Mouse (Mus musculus) spleen, postnatal 10 days (tissue): ENCODE results near the gene Mgarp.
"Not testable (repeated sequence)": the region's sequence is repeated elsewhere in the genome, so short reads cannot be mapped to it uniquely, and the experiment has no call there.

Source experiments
- DNase-seq, 2 experiments: peaks; one replicate each; pipeline ENCODE4 v3.0.0; 2021 to 2022; ENCODE audit warnings: low spot score in 2 of 2

The Mgarp gene

GRCm38 (mm10) chr3:51396219-51397068, at the start of gene Mgarp:
Gene Mgarp (minus strand): TSS chr3:51396738.
- peak; percentile 41 to 67 for DNase-seq

GRCm38 (mm10) chr3:51434871-51435595, 38.5 kb upstream of the Mgarp start:
- peak in 1 of 2 experiments; percentile 21 for DNase-seq

- DNase-seq = not testable (repeated sequence)
Observed at GRCm38 (mm10) chr3:51434364-51434763, 37.8 kb upstream of the Mgarp start.

DNA sequence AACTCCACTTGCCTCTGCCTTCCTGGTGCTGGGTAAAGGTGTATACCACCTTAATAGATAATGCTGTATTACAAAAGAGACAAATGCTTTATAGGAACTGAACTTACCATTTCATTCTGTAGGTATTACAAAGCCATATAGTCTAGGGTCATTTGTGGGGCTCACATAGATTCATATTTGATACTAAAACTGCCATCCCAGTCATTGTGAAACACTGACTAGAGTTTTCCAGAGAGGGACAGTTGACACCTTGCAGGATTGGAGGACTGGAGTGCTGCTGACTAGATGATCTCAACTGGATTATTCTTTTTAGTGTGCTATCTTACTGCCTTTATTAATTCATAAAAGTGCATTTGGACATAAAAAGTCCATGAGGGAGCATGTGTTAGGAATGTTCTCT, 28.9 kb upstream of the Mgarp start:
- no peak for DNase-seq

DNA sequence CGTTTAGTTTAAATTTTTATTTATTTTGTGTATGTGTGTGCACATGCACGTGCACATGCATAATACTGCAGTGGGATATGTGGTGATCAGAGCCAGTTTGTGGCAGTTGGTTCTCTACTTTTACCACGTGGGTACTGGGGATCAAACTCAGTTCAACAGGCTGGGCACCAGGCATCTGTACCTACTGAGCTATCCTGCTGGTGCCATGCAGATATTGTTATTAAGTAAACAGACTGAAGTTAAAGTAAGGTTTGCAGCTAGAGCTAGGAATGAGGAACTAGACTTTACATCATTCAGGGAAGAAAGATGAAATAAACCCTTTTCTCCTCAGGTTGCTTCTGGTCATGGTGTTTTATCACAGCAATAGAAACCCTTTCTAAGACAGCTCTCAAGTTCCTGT, 25.4 kb upstream of the Mgarp start:
- no peak for DNase-seq

DNA sequence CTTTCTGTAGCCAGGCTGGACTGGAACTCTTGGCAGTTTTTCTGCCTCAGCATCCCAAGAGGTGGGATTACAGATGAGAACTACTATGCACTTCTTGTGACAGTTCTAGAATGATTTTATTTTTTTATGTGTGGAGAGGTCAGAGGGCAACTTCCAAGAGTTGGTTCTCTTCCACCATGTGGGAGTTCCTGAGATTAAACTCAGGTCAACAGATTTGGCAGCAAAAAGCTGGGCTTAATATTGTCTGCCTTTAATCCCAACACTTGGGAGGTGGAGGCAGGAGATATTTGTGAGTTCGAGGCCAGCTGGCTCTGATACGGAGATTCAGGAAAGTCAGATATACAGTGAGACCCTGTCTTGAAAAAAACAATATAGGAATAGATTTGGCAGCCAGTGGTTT, 21.4 kb upstream of the Mgarp start:
- DNase-seq = no peak

DNA sequence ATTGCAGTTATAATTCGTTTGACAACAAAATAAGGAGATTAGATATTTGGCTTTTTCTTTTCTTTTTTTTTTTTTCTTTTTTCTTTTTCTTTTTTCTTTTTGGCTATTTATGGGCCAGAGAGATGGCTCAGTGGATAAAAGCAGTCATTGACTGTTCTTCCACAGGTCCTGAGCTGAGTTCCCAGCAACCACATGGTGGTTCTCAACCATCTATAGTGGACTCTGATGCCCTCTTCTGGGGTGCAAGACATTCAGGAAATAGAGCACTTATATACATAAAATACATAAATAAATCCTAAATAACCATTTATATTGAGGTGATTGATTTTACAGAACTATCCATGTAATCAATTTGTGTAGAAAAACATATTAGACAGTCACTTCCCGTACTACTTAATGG, 20.9 kb upstream of the Mgarp start:
- DNase-seq = no peak

DNA sequence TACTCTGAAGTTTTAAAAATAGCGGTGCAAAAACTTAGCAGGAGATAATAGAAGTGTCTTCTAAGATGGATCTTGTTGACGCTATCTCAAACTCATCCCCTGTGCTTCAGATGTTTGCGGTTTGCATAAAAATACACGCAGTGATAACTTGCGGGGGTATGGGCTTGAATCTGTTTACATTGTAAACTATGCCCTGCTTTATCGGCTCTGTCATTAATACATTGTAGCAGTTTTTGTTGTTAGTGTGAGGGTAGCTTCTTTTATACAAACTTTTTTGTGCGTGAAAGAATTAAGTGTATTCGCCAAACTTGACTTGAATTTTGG, 20.6 kb upstream of the Mgarp start:
- DNase-seq = no peak

DNA sequence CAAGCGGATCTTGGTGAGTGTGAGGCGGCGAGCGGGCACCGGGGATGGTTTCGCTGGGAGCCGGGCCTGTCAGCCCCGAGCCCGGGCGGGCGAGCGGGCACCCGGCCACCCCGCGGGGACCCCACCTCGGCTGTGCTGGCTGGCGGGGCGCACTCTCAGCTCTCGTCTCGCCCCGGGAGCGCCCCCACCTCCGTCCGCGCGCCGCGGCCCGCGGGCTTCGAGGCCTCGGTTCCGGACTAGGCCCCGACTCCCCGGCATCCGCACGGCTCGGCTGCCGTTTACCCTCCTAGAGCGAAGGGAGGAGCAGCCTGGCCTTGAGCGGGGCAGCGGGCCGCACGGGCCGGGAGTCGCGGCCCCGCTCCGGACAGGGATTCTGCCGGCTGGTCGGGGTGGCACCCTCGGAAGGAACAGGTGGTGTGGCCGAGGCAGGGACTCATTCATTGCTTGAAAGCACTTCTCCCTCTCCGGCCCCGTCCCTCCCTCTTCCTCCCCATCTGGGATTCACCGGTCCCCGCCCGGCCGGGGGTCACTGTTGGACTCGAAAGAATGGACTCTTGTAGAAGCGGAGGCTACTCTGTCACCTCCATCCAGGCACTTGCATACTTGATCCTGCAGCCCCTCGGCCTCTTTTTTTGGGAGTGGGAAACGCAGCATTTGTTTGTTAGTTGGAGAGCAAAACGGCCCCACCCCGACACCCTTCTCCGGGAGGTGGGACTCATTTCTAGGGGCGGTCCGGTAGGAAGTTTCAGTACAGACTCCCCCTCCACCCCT, 20.0 kb upstream of the Mgarp start:
- peak; percentile 65 to 66 for DNase-seq

DNA sequence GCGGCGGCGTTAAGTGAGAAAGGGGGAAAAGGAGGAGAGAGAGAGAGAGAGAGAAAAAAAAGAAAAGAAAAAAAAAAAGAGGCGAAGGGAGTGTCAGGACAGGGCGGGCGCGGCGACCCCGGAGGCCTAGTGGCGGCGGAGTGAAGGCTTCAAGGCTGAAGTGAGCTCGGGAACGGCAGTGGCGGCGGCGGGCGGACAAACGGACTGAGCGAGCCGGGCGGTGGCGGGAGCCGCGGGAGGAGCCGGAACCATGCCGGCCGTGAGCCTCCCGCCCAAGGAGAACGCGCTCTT, 19.5 kb upstream of the Mgarp start:
- no peak for DNase-seq

GRCm38 (mm10) chr3:51415098-51416072, 18.8 kb upstream of the Mgarp start, which contains the start of gene Naa15:
Gene Naa15 (plus strand): TSS chr3:51415148.
- DNase-seq = peak; percentile 89 to 97

DNA sequence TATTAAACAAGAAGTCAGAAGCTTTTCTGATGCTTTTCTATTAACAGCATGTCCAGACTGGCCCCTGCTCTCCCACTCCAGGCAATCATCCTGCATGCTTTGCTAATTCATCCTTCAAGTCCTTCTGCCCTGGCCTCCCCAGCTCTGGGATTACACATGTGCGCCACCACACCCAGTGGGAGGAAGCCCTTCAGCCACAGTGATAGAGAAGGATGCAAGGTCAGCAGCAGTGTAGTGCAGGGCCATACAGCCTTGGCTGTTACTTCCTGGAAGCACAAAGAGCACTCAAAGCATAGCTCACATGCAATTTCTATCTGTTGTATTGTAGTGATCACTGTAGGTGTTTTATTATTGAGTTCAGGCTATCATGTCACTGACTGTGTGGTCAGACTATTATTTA, 16.7 kb upstream of the Mgarp start:
- DNase-seq = no peak

DNA sequence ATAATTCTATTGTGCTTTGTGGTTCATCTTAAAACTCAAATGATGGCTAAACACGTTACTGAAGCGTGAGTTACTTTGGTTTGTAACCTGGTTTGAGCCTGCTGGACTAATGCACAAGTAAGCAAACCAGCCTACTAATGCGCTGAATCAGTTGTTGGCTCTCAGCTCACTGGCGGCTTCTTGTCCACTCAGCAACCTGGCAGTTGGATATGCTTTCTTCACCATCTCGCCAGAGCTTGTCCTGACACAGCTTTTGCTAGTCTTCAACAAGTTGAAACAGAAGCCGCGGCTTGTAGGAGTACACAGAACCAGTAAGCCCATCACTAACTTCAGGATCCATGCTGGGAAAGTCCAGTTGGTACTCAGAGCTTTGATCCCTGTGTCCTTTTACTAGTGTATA, 15.9 kb upstream of the Mgarp start:
- DNase-seq = no peak

- peak; percentile 99 to 100 for DNase-seq
Observed at GRCm38 (mm10) chr3:51408561-51409183, 12.1 kb upstream of the Mgarp start, which contains the start of gene Ndufc1. Gene Ndufc1 (minus strand): TSS chr3:51408988.

GRCm38 (mm10) chr3:51407870-51408560, 11.5 kb upstream of the Mgarp start:
- no peak for DNase-seq

- no peak for DNase-seq
Observed at GRCm38 (mm10) chr3:51402628-51403027, 6.1 kb upstream of the Mgarp start.

DNA sequence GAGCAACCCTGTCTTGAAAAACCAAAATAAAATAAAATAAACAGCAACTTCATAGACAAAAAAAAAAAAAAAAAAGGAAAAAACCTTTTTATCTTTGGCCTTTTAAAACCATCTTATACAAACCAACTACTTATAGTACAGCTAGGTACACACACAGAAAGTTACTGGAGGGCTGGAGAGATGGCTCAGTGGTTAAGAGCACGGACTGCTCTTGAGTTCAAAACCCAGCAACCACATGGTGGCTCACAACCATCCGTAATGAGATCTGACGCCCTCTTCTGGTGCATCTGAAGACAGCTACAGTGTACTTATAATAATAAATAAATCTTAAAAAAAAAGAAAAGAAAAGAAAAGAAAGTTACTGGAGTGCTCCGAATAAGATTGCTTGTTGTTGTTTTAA, 5.5 kb upstream of the Mgarp start:
- DNase-seq = not testable (repeated sequence)

DNA sequence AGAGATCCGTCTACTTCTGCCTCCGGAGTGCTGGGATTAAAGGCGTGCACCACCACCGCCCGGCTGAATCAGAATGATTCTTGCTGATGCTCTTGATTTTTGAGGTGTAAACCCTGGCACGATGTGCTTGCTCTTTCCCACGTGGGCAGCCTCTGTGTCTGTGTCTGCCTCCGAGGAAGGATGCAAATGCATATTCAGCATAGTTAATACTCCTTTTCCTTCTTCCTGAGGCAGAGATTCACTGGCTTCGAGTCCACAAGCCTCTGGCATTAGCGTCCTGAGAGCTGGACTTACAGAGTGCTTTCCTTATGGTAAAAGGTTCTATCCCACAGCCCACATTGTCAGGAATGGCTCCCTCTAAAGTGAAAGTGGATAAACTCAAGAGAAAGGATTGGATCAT, 4.1 kb upstream of the Mgarp start:
- no peak for DNase-seq

- DNase-seq = no peak
Observed at GRCm38 (mm10) chr3:51399531-51399930, 3.0 kb upstream of the Mgarp start.

- no peak for DNase-seq
Observed at GRCm38 (mm10) chr3:51398667-51399066, 2.1 kb upstream of the Mgarp start.
